In the genomic region with DNA sequence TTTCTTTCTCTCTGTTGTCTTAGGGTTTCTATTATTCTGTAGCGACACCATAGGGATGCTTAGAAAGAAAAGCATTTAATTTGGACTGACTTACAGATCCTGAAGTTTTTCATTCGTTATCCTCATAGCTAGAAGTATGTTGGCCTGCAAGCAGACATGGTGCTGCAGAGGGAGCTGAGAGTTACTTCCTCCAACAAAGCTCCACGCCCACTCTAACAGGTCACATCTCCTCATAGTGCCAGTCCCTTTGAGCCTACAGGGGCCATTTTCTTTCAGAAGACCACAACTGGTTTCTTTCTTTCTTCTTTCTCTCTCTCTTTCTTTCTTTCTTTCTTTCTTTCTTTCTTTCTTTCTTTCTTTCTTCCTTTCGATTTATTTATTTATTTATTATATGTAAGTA, we compare ENCODE assay signal across 27 mouse cellular contexts.
"Had no signal": no experiment of that assay in that cellular context is flagged by ENCODE, and none has a peak within 500 bp of the region (broad histone marks: within the 10 kb centered on the region; RNA-seq: fewer than 3 reads in every experiment).

No protein-coding gene starts in this region.

- H3K4me1 ChIP-seq: heart, embryonic 13.5 days; heart, embryonic 15.5 days; intestine, embryonic 15.5 days; kidney, embryonic 15.5 days; limb, embryonic 13.5 days; limb, embryonic 15.5 days had no signal

- H3K4me3 ChIP-seq: gastrocnemius, adult 2 months; heart, adult 2 months; heart, embryonic 13.5 days; heart, embryonic 15.5 days; intestine, embryonic 15.5 days; kidney, embryonic 15.5 days; layer of hippocampus, adult 2 months; limb, embryonic 13.5 days; limb, embryonic 15.5 days; liver, embryonic 12.5 days had no signal

- H3K27me3 ChIP-seq: heart, embryonic 13.5 days; heart, embryonic 15.5 days; intestine, embryonic 15.5 days; kidney, embryonic 15.5 days; limb, embryonic 13.5 days; limb, embryonic 15.5 days; liver, embryonic 12.5 days had no signal

- H3K27ac ChIP-seq: gastrocnemius, adult 2 months; heart, adult 2 months; heart, embryonic 13.5 days; heart, embryonic 15.5 days; hindbrain, embryonic 14.5 days; intestine, embryonic 15.5 days; kidney, embryonic 15.5 days; kidney, postnatal 0 days; layer of hippocampus, adult 2 months; limb, embryonic 13.5 days; limb, embryonic 15.5 days; liver, embryonic 12.5 days; liver, embryonic 14.5 days had no signal

- ATAC-seq: hindbrain, embryonic 16.5 days; inflammation-experienced regulatory T-cells, adult 6 months; intestine, embryonic 15.5 days; intestine, postnatal 0 days; liver, embryonic 12.5 days had no signal

- H3K36me3 ChIP-seq: heart, embryonic 13.5 days; heart, embryonic 15.5 days; intestine, embryonic 15.5 days; kidney, embryonic 15.5 days; limb, embryonic 13.5 days; limb, embryonic 15.5 days; liver, embryonic 12.5 days had no signal

- DNase-seq: gastrocnemius, adult 2 months; gastrocnemius, postnatal 10 days; gastrocnemius, postnatal 25 days; heart, adult 11 months; heart, adult 2 months; heart, postnatal 14 days; heart, postnatal 36 days; kidney, adult 18-20 months; kidney, adult 9 months; kidney, postnatal 14 days; kidney, postnatal 36 days; layer of hippocampus, postnatal 36 days; left cerebral cortex, postnatal 4 days had no signal
